Mouse (Mus musculus) midbrain, postnatal 0 days (tissue): ENCODE results near the gene Jag2. TPM values are rescaled to one million over a fixed set of nuclear protein-coding genes. Genes with fewer than 3 reads are reported as not detected.

Experiments
- ATAC-seq: fragments of 200-750 bp; cut with Nextera tagmentation; 2 replicates; pipeline ENCODE4 v1.8.0; 2017; ENCODE audit warnings: moderate number of reproducible peaks, mild to moderate bottlenecking, moderate TSS enrichment, moderate library complexity; ENCODE audit not compliant: low FRiP score
- DNase-seq: peaks from one replicate; pipeline ENCODE4 v3.0.0-alpha.2; 2015; ENCODE audit warnings: low spot score
- H3K27ac ChIP-seq: fragments of 300-500 bp; sonication (generic); 2 replicates; pipeline ENCODE4 v1.5.1; 2014; ENCODE audit warnings: low read depth, mild to moderate bottlenecking, low read length, mixed read lengths
- H3K27me3 ChIP-seq: fragments of 300-500 bp; sonication (generic); 2 replicates; pipeline ENCODE4 v1.6.1; 2014; ENCODE audit warnings: low read length, control low read depth, mixed read lengths; ENCODE audit not compliant: insufficient read depth
- H3K36me3 ChIP-seq: fragments of 300-500 bp; sonication (generic); 2 replicates; pipeline ENCODE4 v1.6.1; 2014; ENCODE audit warnings: low read length, control low read depth, mixed read lengths; ENCODE audit not compliant: insufficient read depth
- H3K4me1 ChIP-seq: fragments of 300-500 bp; sonication (generic); 2 replicates; pipeline ENCODE4 v1.6.1; 2014; ENCODE audit warnings: mild to moderate bottlenecking, control low read depth, antibody characterized with exemption, low read length, mixed read lengths; ENCODE audit not compliant: insufficient read depth
- H3K4me2 ChIP-seq: fragments of 300-500 bp; sonication (generic); 2 replicates; pipeline ENCODE4 v1.6.1; 2014; ENCODE audit warnings: low read depth, mild to moderate bottlenecking, low read length, mixed read lengths; ENCODE audit not compliant: poor library complexity, severe bottlenecking
- H3K4me3 ChIP-seq: fragments of 300-500 bp; sonication (generic); 2 replicates; pipeline ENCODE4 v1.5.1; 2014; ENCODE audit warnings: low read depth, mild to moderate bottlenecking, low read length, moderate library complexity
- H3K9ac ChIP-seq: fragments of 300-500 bp; sonication (generic); replicated peaks from 2 replicates; pipeline ENCODE4 v1.6.1; 2014; ENCODE audit warnings: mild to moderate bottlenecking, low read length, moderate library complexity, mixed read lengths; ENCODE audit not compliant: poor library complexity, severe bottlenecking
- H3K9me3 ChIP-seq: fragments of 300-500 bp; sonication (generic); 2 replicates; pipeline ENCODE4 v1.6.1; 2016; ENCODE audit warnings: low read length, control low read depth
- CTCF ChIP-seq: IDR thresholded peaks from 2 replicates; pipeline ENCODE4 v1.5.1; 2016; ENCODE audit warnings: antibody characterized with exemption, mild to moderate bottlenecking
- WGBS: fragments of 180-500 bp; shearing (Covaris S2); extraction: QIAGEN DNeasy Blood & Tissue Kit; methylation state at CpG from one replicate; pipeline ENCODE4 v1.1.7; 2014; 5-methylcytosine and 5-hydroxymethylcytosine counted together
- polyA plus RNA-seq: library from polyadenylated mRNA; unstranded; fragments of >200 nt; fragmentation: Nextera tagmentation; extraction: Ambion mirVana; gene quantifications from 2 replicates; pipeline ENCODE4 v1.2.1, GENCODE M21; 2015
- total RNA-seq: library from RNA; depleted of rRNA; stranded (reverse); fragments of >200 nt; gene quantifications from 2 replicates; pipeline ENCODE4 v1.2.3, GENCODE M21; 2014; rRNA removed

Gene Jag2
- total RNA-seq: 88.4 and 94.6 TPM in 2 replicates
- 9.4 and 12.1 TPM in 2 replicates for polyA plus RNA-seq

- H3K36me3 ChIP-seq: no peaks in the 10 kb centered on the region
- peak; percentile 69 for ATAC-seq
- peak within 1 kb of the TSS; percentile 87 for H3K27ac ChIP-seq
- peak; percentile 77 for TF ChIP-seq CTCF
- H3K4me3 ChIP-seq: peak within 1 kb of the TSS; percentile 80
- no peaks in the 10 kb centered on the region for H3K9me3 ChIP-seq
- WGBS: 1% methylated on average over 38 of the region's 85 CpGs
- peak within 1 kb of the TSS; percentile 95 for H3K9ac ChIP-seq
- peak; percentile 78 for DNase-seq
- 0 out of 2 replicates have a peak, but pooled peaks cover 4% of the 10 kb centered on the region for H3K4me1 ChIP-seq
- H3K4me2 ChIP-seq: peak within 1 kb of the TSS; percentile 88
- H3K27me3 ChIP-seq: no peaks in the 10 kb centered on the region
These were observed at the start of gene Jag2 for GRCm38 (mm10) chr12:112929562-112930352. TSS of gene Jag2 (minus strand) at chr12:112929776.

- ATAC-seq: no peak
- peak overlapping the region; percentile 73 for H3K4me3 ChIP-seq
- H3K27me3 ChIP-seq: no peaks in the 10 kb centered on the region
- peak; percentile 16; the same call in 1 of the 2 replicates for TF ChIP-seq CTCF
- no peaks in the 10 kb centered on the region for H3K4me1 ChIP-seq
- no peaks in the 10 kb centered on the region for H3K9me3 ChIP-seq
- DNase-seq: no peak
- 40% methylated on average over 12 of the region's 12 CpGs for WGBS
- peaks cover 51% of the 10 kb centered on the region for H3K36me3 ChIP-seq
- H3K9ac ChIP-seq: peak overlapping the region; percentile 92
- peak overlapping the region; percentile 96 for H3K27ac ChIP-seq
- H3K4me2 ChIP-seq: peak overlapping the region; percentile 89
These were observed 47.6 kb upstream of the Jag2 start for GRCm38 (mm10) chr12:112977156-112977555.

DNA sequence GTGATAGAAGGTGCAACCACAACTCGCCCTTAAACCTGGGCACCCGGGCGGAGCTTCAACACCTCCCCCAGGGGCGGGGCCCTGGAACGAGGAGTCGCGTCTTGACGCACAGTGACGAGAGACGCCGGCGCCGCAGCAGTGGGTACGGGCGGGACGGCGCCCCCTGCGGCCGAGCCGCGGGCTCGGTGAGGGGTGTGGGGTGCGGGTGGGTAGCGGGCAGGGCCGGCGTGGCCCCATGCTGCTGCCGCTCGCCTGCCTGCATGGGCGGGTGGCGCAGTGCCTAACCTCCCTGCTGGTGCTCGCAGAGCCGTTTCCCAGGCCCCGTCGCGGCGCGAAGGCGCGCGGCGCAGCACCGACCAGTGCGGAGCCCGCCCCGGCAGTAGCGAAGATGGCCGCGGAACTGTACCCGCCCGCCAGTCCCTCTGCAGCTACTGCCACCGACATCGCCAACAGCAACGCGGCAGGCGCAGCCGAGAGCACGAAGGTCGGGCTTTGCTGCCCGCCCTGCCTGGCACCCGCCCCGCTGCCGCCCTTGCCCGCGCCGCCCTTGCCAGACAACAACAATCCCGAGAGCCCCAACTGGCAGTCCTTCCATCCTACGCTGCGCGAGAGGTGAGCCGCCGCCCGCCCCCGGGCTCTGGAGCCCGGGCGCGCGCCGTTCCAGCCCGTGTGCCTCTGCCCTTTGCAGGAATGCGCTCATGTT is 46.9 kb upstream of the Jag2 start, which contains the start of gene Btbd6:
Gene Btbd6 (plus strand): TSS at position 112 of the 703 bp plus-strand sequence.
- ATAC-seq (peak; percentile 96), DNase-seq (peak; percentile 94)
- H3K27me3 ChIP-seq: no peaks in the 10 kb centered on the region
- 0% methylated on average over 55 of the region's 80 CpGs for WGBS
- no peaks in the 10 kb centered on the region for H3K9me3 ChIP-seq
- H3K4me2 ChIP-seq: peak within 1 kb of the TSS; percentile 89
- peaks cover 56% of the 10 kb centered on the region for H3K36me3 ChIP-seq
- peak within 1 kb of the TSS; percentile 73 for H3K4me3 ChIP-seq
- peak; percentile 67 for TF ChIP-seq CTCF
- peak within 1 kb of the TSS; percentile 92 for H3K9ac ChIP-seq
- H3K27ac ChIP-seq: peak within 1 kb of the TSS; percentile 96
- H3K4me1 ChIP-seq: no peaks in the 10 kb centered on the region

- no peaks in the 10 kb centered on the region for H3K27me3 ChIP-seq
- H3K27ac ChIP-seq: no peak overlapping the region
- H3K4me3 ChIP-seq: no peak overlapping the region
- H3K4me1 ChIP-seq: no peaks in the 10 kb centered on the region
- no peak overlapping the region for H3K9ac ChIP-seq
- WGBS: 79% methylated on average over 9 of the region's 9 CpGs
- H3K4me2 ChIP-seq: no peak overlapping the region
- H3K9me3 ChIP-seq: no peaks in the 10 kb centered on the region
- DNase-seq: no peak
- no peak for ATAC-seq
- TF ChIP-seq CTCF: no peak
- peaks cover 55% of the 10 kb centered on the region for H3K36me3 ChIP-seq
These were observed 45.2 kb upstream of the Jag2 start for GRCm38 (mm10) chr12:112974736-112975135.

DNA sequence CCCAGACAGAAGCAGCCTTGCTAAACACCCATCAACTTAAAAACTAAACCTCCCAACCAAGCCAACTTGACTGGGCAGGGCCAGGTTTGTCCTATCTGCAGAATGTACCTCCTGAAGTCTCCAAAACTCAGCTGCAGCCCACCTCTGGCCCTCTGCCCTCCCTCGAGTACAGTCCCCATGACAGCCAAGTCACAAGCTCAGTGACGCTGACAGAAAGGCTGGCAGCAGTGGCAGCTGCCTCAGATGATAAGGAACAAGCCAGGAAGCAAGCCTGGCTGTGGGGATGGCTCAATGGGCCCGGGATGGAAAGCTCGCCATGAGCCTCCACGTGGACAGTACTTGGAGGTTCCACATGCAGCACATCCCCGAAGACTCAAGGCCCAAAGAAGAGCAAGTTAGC is 40.0 kb upstream of the Jag2 start:
- Histone ChIP-seq H3K27ac (no peak overlapping the region), H3K27me3 (no peaks in the 10 kb centered on the region), H3K4me2 (no peak overlapping the region), H3K4me1 (no peaks in the 10 kb centered on the region), H3K36me3 (peaks cover 84% of the 10 kb centered on the region), H3K4me3 (no peak overlapping the region), H3K9ac (no peak overlapping the region), H3K9me3 (no peaks in the 10 kb centered on the region)
- DNase-seq (no peak), ATAC-seq (no peak)
- TF ChIP-seq CTCF: no peak
- 92% methylated on average over 6 of the region's 6 CpGs for WGBS
